Mouse (Mus musculus) neural tube, embryonic 15.5 days (tissue): ENCODE measurements around the gene Atp13a1. TPM values are rescaled to one million over a fixed set of nuclear protein-coding genes. Genes with fewer than 3 reads are reported as not detected.

ENCODE experiments used
- polyA plus RNA-seq: library from polyadenylated mRNA; unstranded; fragments of >200 nt; fragmentation: Nextera tagmentation; extraction: Ambion mirVana; gene quantifications from 2 replicates; pipeline ENCODE4 v1.2.1, GENCODE M21; 2015

Gene Atp13a1
- polyA plus RNA-seq, 1 experiment from 2014 or later: 50.5 TPM

Other genes with a start within 250 kb of the Atp13a1 start
- 32.1 and 35.6 TPM in 2 replicates for gene Zfp868, start 165.6 kb upstream of the Atp13a1 start, polyA plus RNA-seq
- 2.0 and 2.7 TPM in 2 replicates for gene Zfp964, start 136.7 kb upstream of the Atp13a1 start, polyA plus RNA-seq
- 23.9 and 25.2 TPM in 2 replicates for gene Zfp869, start 80.4 kb upstream of the Atp13a1 start, polyA plus RNA-seq
- 6.7 and 8.1 TPM in 2 replicates for gene Zfp963, start 41.2 kb upstream of the Atp13a1 start, polyA plus RNA-seq
- gene Gm20422, start 16.3 kb upstream of the Atp13a1 start, polyA plus RNA-seq: 2.2 TPM in 1 of 2 replicates, not detected in the other
- 35.8 and 36.7 TPM in 2 replicates for gene Zfp866, start within 50 bp of the Atp13a1 start, polyA plus RNA-seq
- gene Gmip, start 17.5 kb downstream of the Atp13a1 start, polyA plus RNA-seq: 30.6 and 31.5 TPM in 2 replicates
- gene Lpar2, start 31.3 kb downstream of the Atp13a1 start, polyA plus RNA-seq: 0.63 TPM in 2 replicates
- 52.6 and 61.2 TPM in 2 replicates for gene Pbx4, start 41.3 kb downstream of the Atp13a1 start, polyA plus RNA-seq
- 5.3 and 6.0 TPM in 2 replicates for gene Cilp2, start 96.5 kb downstream of the Atp13a1 start, polyA plus RNA-seq
- gene Tssk6, start 111.0 kb downstream of the Atp13a1 start, polyA plus RNA-seq: 4.3 TPM in 2 replicates
- 190 and 209 TPM in 2 replicates for gene Ndufa13, start 111.4 kb downstream of the Atp13a1 start, polyA plus RNA-seq
- 11.8 and 15.6 TPM in 2 replicates for gene Yjefn3, start 111.5 kb downstream of the Atp13a1 start, polyA plus RNA-seq
- 24.8 and 24.9 TPM in 2 replicates for gene Gatad2a, start 205.2 kb downstream of the Atp13a1 start, polyA plus RNA-seq